Mouse (Mus musculus) forebrain, embryonic 15.5 days (tissue): ENCODE measurements around the gene Angptl7. TPM values are rescaled to one million over a fixed set of nuclear protein-coding genes. Genes with fewer than 3 reads are reported as not detected.

Source experiments
- polyA plus RNA-seq: library from polyadenylated mRNA; unstranded; fragments of >200 nt; fragmentation: Nextera tagmentation; extraction: Ambion mirVana; gene quantifications from 2 replicates; pipeline ENCODE4 v1.2.1, GENCODE M21; 2015

Gene Angptl7
- polyA plus RNA-seq, 1 experiment from 2014 or later, result 0.33 TPM

Other genes starting within 250 kb of the Angptl7 start
- 11.5 and 14.4 TPM in 2 replicates for gene Disp3, start 212.5 kb downstream of the Angptl7 start, polyA plus RNA-seq
- 18.4 and 19.0 TPM in 2 replicates for gene Ubiad1, start 55.7 kb downstream of the Angptl7 start, polyA plus RNA-seq
- gene Mtor, start 51.8 kb downstream of the Angptl7 start, polyA plus RNA-seq, result 22.6 and 25.1 TPM in 2 replicates
- 93.1 and 97.5 TPM in 2 replicates for gene Exosc10, start 58.0 kb upstream of the Angptl7 start, polyA plus RNA-seq
- gene Srm, start 91.0 kb upstream of the Angptl7 start, polyA plus RNA-seq, result 178 and 180 TPM in 2 replicates
- 0.68 and 1.1 TPM in 2 replicates for gene Masp2, start 102.1 kb upstream of the Angptl7 start, polyA plus RNA-seq
- gene Tardbp, start 126.6 kb upstream of the Angptl7 start, polyA plus RNA-seq, result 272 and 274 TPM in 2 replicates
- gene Gm572, start 142.9 kb upstream of the Angptl7 start, polyA plus RNA-seq, result not detected in 2 replicates